Mouse (Mus musculus): ENCODE data around the gene Ppp2r5c. TPM values are rescaled to one million over a fixed set of nuclear protein-coding genes. Genes with fewer than 3 reads are reported as not detected.

Gene Ppp2r5c
- polyA plus RNA-seq, 1 experiment from 2014 or later: 148 TPM

- H3K27me3 ChIP-seq (ENCODE audit: control insufficient read depth, insufficient read depth, low read length): no peaks in the 10 kb centered on the region
- H3K4me1 ChIP-seq (ENCODE audit: control insufficient read depth, insufficient read depth, low read length): no peaks in the 10 kb centered on the region
- H3K9ac ChIP-seq (replicated peaks; ENCODE audit: low read depth, low read length): no peak overlapping the region
- no peak overlapping the region for H3K4me3 ChIP-seq (ENCODE audit: low read depth, low read length)
- H3K36me3 ChIP-seq (ENCODE audit: control insufficient read depth, insufficient read depth, low read length): peaks cover 22% of the 10 kb centered on the region
- no peak overlapping the region for H3K4me2 ChIP-seq (ENCODE audit: low read depth, low read length)
- no peak for ATAC-seq (ENCODE audit: low read depth)
- WGBS: 86% methylated on average over 4 of the region's 4 CpGs
- no peak overlapping the region for H3K27ac ChIP-seq (ENCODE audit: low read depth, low read length)
- H3K9me3 ChIP-seq (ENCODE audit: control insufficient read depth, low read length): no peaks in the 10 kb centered on the region
These were observed 98.3 kb downstream of the Ppp2r5c start for GRCm38 (mm10) chr12:110545040-110545701.

- no peaks in the 10 kb centered on the region for H3K9me3 ChIP-seq (ENCODE audit: control insufficient read depth, low read length)
- no peaks in the 10 kb centered on the region for H3K4me1 ChIP-seq (ENCODE audit: control insufficient read depth, insufficient read depth, low read length)
- H3K27ac ChIP-seq (ENCODE audit: low read depth, low read length): no peak overlapping the region
- no peak overlapping the region for H3K4me2 ChIP-seq (ENCODE audit: low read depth, low read length)
- WGBS: 96% methylated on average over 12 of the region's 12 CpGs
- no peak for ATAC-seq (ENCODE audit: low read depth)
- peaks cover 28% of the 10 kb centered on the region for H3K36me3 ChIP-seq (ENCODE audit: control insufficient read depth, insufficient read depth, low read length)
- no peaks in the 10 kb centered on the region for H3K27me3 ChIP-seq (ENCODE audit: control insufficient read depth, insufficient read depth, low read length)
- H3K9ac ChIP-seq (replicated peaks; ENCODE audit: low read depth, low read length): no peak overlapping the region
- H3K4me3 ChIP-seq (ENCODE audit: low read depth, low read length): no peak overlapping the region
These were observed 100.7 kb downstream of the Ppp2r5c start for GRCm38 (mm10) chr12:110547573-110547972.

DNA sequence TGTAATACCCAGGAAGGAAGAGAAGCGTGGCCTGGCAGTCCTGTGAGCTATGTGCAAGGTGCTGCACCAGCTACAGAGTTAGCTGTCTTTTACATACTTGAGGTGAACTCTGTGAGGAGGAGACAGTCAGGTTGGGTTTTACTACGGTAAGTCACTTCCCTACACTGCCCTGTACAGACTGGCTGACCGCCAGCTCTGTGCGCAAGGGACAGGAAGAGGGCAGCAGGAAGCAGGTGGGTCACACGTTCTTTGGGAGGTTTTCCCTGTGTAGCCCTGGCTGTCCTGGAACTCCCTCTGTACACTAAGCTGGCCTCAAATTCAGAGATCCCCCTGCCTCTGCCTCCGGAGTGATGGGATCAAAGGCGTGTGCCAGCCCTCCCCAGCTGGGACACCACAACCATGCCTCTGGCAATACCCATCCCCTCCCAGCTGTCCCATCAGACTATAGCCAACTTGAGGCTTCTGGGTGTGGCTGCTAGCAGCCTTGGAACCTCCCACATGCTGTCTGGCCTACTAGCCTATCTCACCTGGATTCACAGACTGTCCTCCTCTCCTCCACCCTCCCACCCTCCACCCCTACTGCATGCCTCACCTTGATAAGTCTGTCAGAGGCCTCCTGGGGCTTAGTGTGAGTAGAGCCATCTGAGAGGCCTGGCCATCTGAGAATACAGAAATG is 102.7 kb downstream of the Ppp2r5c start:
- peaks cover 48% of the 10 kb centered on the region for H3K36me3 ChIP-seq (ENCODE audit: control insufficient read depth, insufficient read depth, low read length)
- H3K27ac ChIP-seq (ENCODE audit: low read depth, low read length): no peak overlapping the region
- no peak overlapping the region for H3K4me2 ChIP-seq (ENCODE audit: low read depth, low read length)
- 90% methylated on average over 7 of the region's 7 CpGs for WGBS
- no peaks in the 10 kb centered on the region for H3K27me3 ChIP-seq (ENCODE audit: control insufficient read depth, insufficient read depth, low read length)
- no peak for ATAC-seq (ENCODE audit: low read depth)
- H3K4me3 ChIP-seq (ENCODE audit: low read depth, low read length): no peak overlapping the region
- H3K9me3 ChIP-seq (ENCODE audit: control insufficient read depth, low read length): no peaks in the 10 kb centered on the region
- H3K4me1 ChIP-seq (ENCODE audit: control insufficient read depth, insufficient read depth, low read length): no peaks in the 10 kb centered on the region
- H3K9ac ChIP-seq (replicated peaks; ENCODE audit: low read depth, low read length): no peak overlapping the region

- no peak for ATAC-seq (ENCODE audit: low read depth)
- Histone ChIP-seq H3K9ac (replicated peaks; ENCODE audit: low read depth, low read length) (no peak overlapping the region), H3K27me3 (ENCODE audit: control insufficient read depth, insufficient read depth, low read length) (no peaks in the 10 kb centered on the region), H3K4me2 (ENCODE audit: low read depth, low read length) (no peak overlapping the region), H3K36me3 (ENCODE audit: control insufficient read depth, insufficient read depth, low read length) (peaks cover 56% of the 10 kb centered on the region), H3K4me1 (ENCODE audit: control insufficient read depth, insufficient read depth, low read length) (no peaks in the 10 kb centered on the region), H3K9me3 (ENCODE audit: control insufficient read depth, low read length) (no peaks in the 10 kb centered on the region), H3K4me3 (ENCODE audit: low read depth, low read length) (no peak overlapping the region), H3K27ac (ENCODE audit: low read depth, low read length) (no peak overlapping the region)
- WGBS: 92% methylated on average over 15 of the region's 15 CpGs
These were observed 103.4 kb downstream of the Ppp2r5c start for GRCm38 (mm10) chr12:110550364-110550763.

GRCm38 (mm10) chr12:110552113-110552512 is 105.2 kb downstream of the Ppp2r5c start:
- Histone ChIP-seq H3K4me1 (ENCODE audit: control insufficient read depth, insufficient read depth, low read length) (no peaks in the 10 kb centered on the region), H3K36me3 (ENCODE audit: control insufficient read depth, insufficient read depth, low read length) (peaks cover 58% of the 10 kb centered on the region), H3K27me3 (ENCODE audit: control insufficient read depth, insufficient read depth, low read length) (no peaks in the 10 kb centered on the region), H3K4me3 (ENCODE audit: low read depth, low read length) (no peak overlapping the region), H3K9ac (replicated peaks; ENCODE audit: low read depth, low read length) (no peak overlapping the region), H3K27ac (ENCODE audit: low read depth, low read length) (no peak overlapping the region), H3K9me3 (ENCODE audit: control insufficient read depth, low read length) (no peaks in the 10 kb centered on the region), H3K4me2 (ENCODE audit: low read depth, low read length) (no peak overlapping the region)
- no peak for ATAC-seq (ENCODE audit: low read depth)
- WGBS: 91% methylated on average over 13 of the region's 13 CpGs

DNA sequence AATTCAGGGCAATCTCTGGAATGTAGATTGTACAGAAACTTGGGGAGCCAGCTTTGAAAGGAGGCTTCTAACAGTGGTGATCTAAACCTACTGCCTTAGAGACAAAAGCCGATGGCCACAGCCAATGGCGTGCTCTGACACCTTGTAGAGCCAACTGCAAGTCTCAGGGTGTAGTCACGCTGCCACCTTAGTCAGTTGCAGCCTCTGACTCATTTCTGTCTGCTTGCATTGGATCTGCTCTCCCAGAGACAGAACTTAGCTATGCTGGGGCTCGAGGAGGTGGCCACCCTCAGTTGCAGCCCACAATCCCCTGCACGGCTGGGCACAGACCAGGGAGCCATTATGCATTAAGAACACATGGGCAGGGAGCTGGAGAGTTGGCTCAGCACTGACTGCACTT is 106.4 kb downstream of the Ppp2r5c start:
- peaks cover 61% of the 10 kb centered on the region for H3K36me3 ChIP-seq (ENCODE audit: control insufficient read depth, insufficient read depth, low read length)
- no peak for ATAC-seq (ENCODE audit: low read depth)
- no peak overlapping the region for H3K4me2 ChIP-seq (ENCODE audit: low read depth, low read length)
- no peak overlapping the region for H3K4me3 ChIP-seq (ENCODE audit: low read depth, low read length)
- H3K9ac ChIP-seq (replicated peaks; ENCODE audit: low read depth, low read length): no peak overlapping the region
- no peaks in the 10 kb centered on the region for H3K9me3 ChIP-seq (ENCODE audit: control insufficient read depth, low read length)
- H3K27me3 ChIP-seq (ENCODE audit: control insufficient read depth, insufficient read depth, low read length): no peaks in the 10 kb centered on the region
- no peaks in the 10 kb centered on the region for H3K4me1 ChIP-seq (ENCODE audit: control insufficient read depth, insufficient read depth, low read length)
- no peak overlapping the region for H3K27ac ChIP-seq (ENCODE audit: low read depth, low read length)
- 90% methylated on average over 5 of the region's 5 CpGs for WGBS

DNA sequence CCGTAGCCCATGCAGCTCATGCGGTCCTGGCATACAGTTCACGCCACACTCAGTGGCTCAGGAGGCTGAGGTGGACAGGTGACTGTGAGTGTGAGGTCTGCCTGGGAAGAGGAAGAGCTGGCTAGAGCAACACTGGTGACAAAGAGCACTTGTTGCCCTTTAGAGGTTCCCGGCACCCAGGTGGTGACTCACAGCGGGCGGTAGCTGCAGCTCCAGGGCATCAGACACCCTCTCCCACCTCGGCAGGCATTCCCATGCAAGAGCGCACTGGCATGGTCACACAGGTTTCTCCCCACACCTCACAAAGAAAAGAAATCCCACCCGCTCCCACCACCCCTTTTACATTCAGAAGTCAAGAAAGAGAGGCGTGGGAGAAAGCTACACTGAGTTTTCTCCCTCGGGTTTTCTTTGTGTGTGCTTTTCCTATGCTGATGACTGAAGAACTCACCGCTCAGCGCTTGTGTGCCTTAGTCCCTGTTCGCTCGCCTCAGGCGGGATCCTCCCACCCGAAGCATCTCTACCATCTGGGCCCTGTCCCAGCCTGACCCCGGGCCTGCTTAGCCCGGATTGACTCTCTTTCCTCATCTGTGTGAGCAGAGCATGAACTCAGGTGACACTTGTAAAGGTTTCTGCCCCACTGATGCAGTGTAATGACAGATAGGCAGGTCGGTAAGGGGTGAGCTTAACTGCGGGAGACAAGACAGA is 108.8 kb downstream of the Ppp2r5c start:
- ATAC-seq (ENCODE audit: low read depth): no peak
- Histone ChIP-seq H3K9ac (replicated peaks; ENCODE audit: low read depth, low read length) (no peak overlapping the region), H3K4me3 (ENCODE audit: low read depth, low read length) (no peak overlapping the region), H3K36me3 (ENCODE audit: control insufficient read depth, insufficient read depth, low read length) (peaks cover 56% of the 10 kb centered on the region), H3K9me3 (ENCODE audit: control insufficient read depth, low read length) (no peaks in the 10 kb centered on the region), H3K27ac (ENCODE audit: low read depth, low read length) (no peak overlapping the region), H3K27me3 (ENCODE audit: control insufficient read depth, insufficient read depth, low read length) (no peaks in the 10 kb centered on the region), H3K4me1 (ENCODE audit: control insufficient read depth, insufficient read depth, low read length) (no peaks in the 10 kb centered on the region), H3K4me2 (ENCODE audit: low read depth, low read length) (no peak overlapping the region)
- 94% methylated on average over 21 of the region's 21 CpGs for WGBS

DNA sequence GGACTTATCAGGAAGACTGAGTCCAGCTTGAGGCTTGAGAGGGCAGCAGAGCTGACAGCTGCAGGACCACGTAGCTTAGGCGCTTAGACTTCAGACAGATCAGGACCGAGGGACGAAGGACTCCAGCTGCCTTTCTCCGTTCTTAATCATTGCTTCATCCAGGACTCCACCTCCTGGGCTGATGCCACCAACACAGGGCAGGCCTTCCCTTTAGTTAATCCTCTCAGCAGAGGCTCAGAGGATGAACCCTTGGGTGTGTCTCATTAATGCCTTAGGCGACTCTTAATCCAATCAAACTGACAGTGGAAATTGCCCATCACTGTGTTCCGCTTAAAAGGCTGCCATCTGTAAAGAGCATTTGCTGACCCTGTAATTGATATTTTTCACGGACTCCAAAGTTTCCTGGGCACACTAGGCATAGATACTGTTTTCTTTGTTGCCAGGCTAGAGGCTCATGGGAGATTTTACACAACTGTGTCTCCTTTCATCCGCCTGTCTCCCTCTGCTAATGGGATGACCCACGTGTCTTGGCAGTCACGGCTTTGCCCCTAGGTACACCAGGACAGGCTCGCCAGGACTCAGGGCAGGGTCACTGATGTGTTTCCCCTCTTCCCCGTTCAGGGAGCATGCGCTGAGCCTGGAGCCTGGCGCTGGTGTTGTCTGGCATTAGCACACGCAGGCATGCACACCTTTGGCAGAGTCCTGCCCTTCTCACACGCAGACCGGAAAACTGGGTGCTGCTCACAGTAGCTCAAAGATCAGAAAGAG is 110.1 kb downstream of the Ppp2r5c start:
- Histone ChIP-seq H3K4me1 (ENCODE audit: control insufficient read depth, insufficient read depth, low read length) (no peaks in the 10 kb centered on the region), H3K9me3 (ENCODE audit: control insufficient read depth, low read length) (no peaks in the 10 kb centered on the region), H3K9ac (replicated peaks; ENCODE audit: low read depth, low read length) (no peak overlapping the region), H3K4me3 (ENCODE audit: low read depth, low read length) (no peak overlapping the region), H3K27ac (ENCODE audit: low read depth, low read length) (no peak overlapping the region), H3K4me2 (ENCODE audit: low read depth, low read length) (no peak overlapping the region), H3K36me3 (ENCODE audit: control insufficient read depth, insufficient read depth, low read length) (peaks cover 56% of the 10 kb centered on the region), H3K27me3 (ENCODE audit: control insufficient read depth, insufficient read depth, low read length) (no peaks in the 10 kb centered on the region)
- 86% methylated on average over 18 of the region's 18 CpGs for WGBS
- no peak for ATAC-seq (ENCODE audit: low read depth)
